Mouse (Mus musculus) left cerebral cortex, postnatal 14 days (tissue): Measurements from ENCODE around the gene Kcnk16. TPM values are rescaled to one million over a fixed set of nuclear protein-coding genes. Genes with fewer than 3 reads are reported as not detected.

Experiments
- total RNA-seq, 2 experiments: library from RNA; stranded (reverse); gene quantifications; 2 replicates each; pipeline ENCODE4 v1.2.3; 2021

The Kcnk16 gene
- total RNA-seq, 2 experiments from 2014 or later, result not detected

Other genes with a start within 250 kb of the Kcnk16 start
- 1 to 10 TPM; 4.5 to 4.9 TPM for gene Saysd1, start 130.7 kb downstream of the Kcnk16 start, total RNA-seq
- under 1 TPM; 0.59 to 0.70 TPM for gene Kcnk5, start 87.4 kb downstream of the Kcnk16 start, total RNA-seq
- 10 to 100 TPM; 13.0 to 22.1 TPM for gene Nudt13, start 25.5 kb upstream of the Kcnk16 start, total RNA-seq
- gene Ecd, start 78.9 kb upstream of the Kcnk16 start, total RNA-seq, result 10 to 100 TPM; 32.1 to 32.7 TPM
- gene Fam149b, start 79.0 kb upstream of the Kcnk16 start, total RNA-seq, result 10 to 100 TPM; 40.2 to 45.1 TPM
- gene Dnajc9, start 119.7 kb upstream of the Kcnk16 start, total RNA-seq, result 10 to 100 TPM; 18.0 to 22.7 TPM
- gene Mrps16, start 124.4 kb upstream of the Kcnk16 start, total RNA-seq, result 10 to 100 TPM; 38.3 to 40.1 TPM
- gene Cfap70, start 183.0 kb upstream of the Kcnk16 start, total RNA-seq, result 1 to 10 TPM; 2.0 to 3.1 TPM
- 10 to 100 TPM; 49.4 to 49.8 TPM for gene Anxa7, start 210.9 kb upstream of the Kcnk16 start, total RNA-seq
- 1 to 10 TPM in 1 of 2 experiments, under 1 TPM in 1; 0.59 to 1.0 TPM for gene Mss51, start 227.7 kb upstream of the Kcnk16 start, total RNA-seq